In the genomic region with DNA sequence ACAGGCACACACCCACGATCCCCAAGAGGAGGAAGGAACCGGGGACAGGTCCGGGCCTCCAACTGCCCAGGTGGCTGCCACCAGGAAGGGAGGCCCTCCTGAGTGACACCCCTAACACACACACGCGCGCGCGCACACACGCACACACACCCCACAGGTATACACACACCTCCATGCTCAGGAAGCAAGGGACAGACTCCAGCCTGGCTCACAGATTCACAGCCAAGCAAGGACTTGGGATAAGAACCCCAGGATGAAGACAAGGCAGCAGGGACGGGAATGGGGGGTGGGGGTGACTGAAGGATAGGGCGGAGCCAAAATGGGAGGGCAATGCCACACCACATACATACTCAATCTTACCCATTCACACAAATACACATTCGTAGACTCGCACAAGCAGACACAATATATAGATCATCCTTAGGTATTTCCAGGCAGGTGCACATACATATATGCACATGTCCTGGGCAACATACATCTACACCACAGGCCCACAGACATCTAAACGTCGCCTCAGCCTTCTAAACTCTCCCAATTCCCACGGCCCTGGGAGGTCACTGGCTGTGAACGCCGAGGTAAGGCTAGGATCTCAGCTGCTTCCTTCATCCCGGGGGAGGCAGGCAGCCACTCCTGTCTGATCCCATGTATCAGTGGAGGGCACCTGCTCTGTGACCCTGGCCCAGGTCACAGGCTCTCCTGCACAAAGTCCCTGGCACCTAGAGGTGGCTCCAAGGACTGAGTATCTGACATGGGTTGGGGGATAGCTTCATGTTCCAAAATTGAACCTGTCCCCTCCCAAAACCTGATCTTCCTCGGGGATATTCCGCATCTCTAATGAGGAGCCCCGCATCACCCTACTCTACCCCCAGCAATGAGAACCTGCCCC, we compare ENCODE assay signal across 9 mouse cellular contexts. TPM values are rescaled to one million over a fixed set of nuclear protein-coding genes. Genes with fewer than 3 reads are reported as not detected.
DNase-seq lines count a peak whose midpoint lies in the region; ATAC-seq and TF ChIP-seq lines count a peak whose summit lies in the region.
"Had no signal": no experiment of that assay in that cellular context is flagged by ENCODE, and none has a peak within 500 bp of the region (broad histone marks: within the 10 kb centered on the region; RNA-seq: fewer than 3 reads in every experiment).

No protein-coding gene starts in this region.

- peak overlapping the region; percentile 88 for H3K4me2 ChIP-seq in embryonic facial prominence, embryonic 11.5 days (ENCODE audit: low read depth, low read length)
- H3K4me2 ChIP-seq in hindbrain, postnatal 0 days (ENCODE audit: low read depth, low read length) = peak overlapping the region; percentile 76
- H3K4me2 ChIP-seq in neural tube, embryonic 12.5 days (replicated peaks) = peak overlapping the region; percentile 85

- no peaks in the 10 kb centered on the region; the same call in none of the 2 replicates for H3K4me1 ChIP-seq in embryonic facial prominence, embryonic 11.5 days (ENCODE audit: control insufficient read depth, insufficient read depth, low read length)
- peaks cover 28% of the 10 kb centered on the region for H3K4me1 ChIP-seq in hindbrain, postnatal 0 days (ENCODE audit: insufficient read depth, low read length)
- peaks cover 40% of the 10 kb centered on the region for H3K4me1 ChIP-seq in neural tube, embryonic 12.5 days

- no peak overlapping the region for H3K9ac ChIP-seq in embryonic facial prominence, embryonic 11.5 days (replicated peaks; ENCODE audit: low read length)
- H3K9ac ChIP-seq in hindbrain, postnatal 0 days (replicated peaks; ENCODE audit: low read length) = peak overlapping the region; percentile 83
- peak overlapping the region; percentile 86 for H3K9ac ChIP-seq in neural tube, embryonic 12.5 days

- WGBS in embryonic facial prominence, embryonic 11.5 days = 61% methylated on average over 22 of the region's 22 CpGs
- WGBS in hindbrain, postnatal 0 days = 49% methylated on average over 22 of the region's 22 CpGs
- 62% methylated on average over 22 of the region's 22 CpGs for WGBS in neural tube, embryonic 12.5 days

- H3K27me3 ChIP-seq in embryonic facial prominence, embryonic 11.5 days (ENCODE audit: control insufficient read depth, insufficient read depth, low read length) = 0 out of 2 replicates have a peak, but pooled peaks cover 3% of the 10 kb centered on the region
- no peaks in the 10 kb centered on the region for H3K27me3 ChIP-seq in hindbrain, postnatal 0 days (ENCODE audit: insufficient read depth, low read length)
- peaks cover 10% of the 10 kb centered on the region for H3K27me3 ChIP-seq in neural tube, embryonic 12.5 days (replicated peaks)

- no peaks in the 10 kb centered on the region for H3K9me3 ChIP-seq in embryonic facial prominence, embryonic 11.5 days (replicated peaks; ENCODE audit: control insufficient read depth, low read length)
- H3K9me3 ChIP-seq in hindbrain, postnatal 0 days (ENCODE audit: low read length) = no peaks in the 10 kb centered on the region
- no peaks in the 10 kb centered on the region for H3K9me3 ChIP-seq in neural tube, embryonic 12.5 days

- DNase-seq in layer of hippocampus, adult 2 months (ENCODE audit: low spot score in 2 of 2) = no peak
- no peak for DNase-seq in layer of hippocampus, adult 9-11 months
- DNase-seq in embryonic facial prominence, embryonic 11.5 days (ENCODE audit: low spot score) = no peak
- peak; percentile 17 for DNase-seq in hindbrain, postnatal 0 days (ENCODE audit: low spot score)
- DNase-seq in testis, postnatal 10 days (ENCODE audit: low spot score) = no peak
- no peak for DNase-seq in thymus, postnatal 0 days (ENCODE audit: low spot score)
- no peak for DNase-seq in kidney, adult 9 months

- TF ChIP-seq CTCF in layer of hippocampus, adult 2 months (conservative IDR thresholded peaks at IDR 0.05) = no peak
- no peak for TF ChIP-seq CTCF in hindbrain, postnatal 0 days (IDR thresholded peaks at IDR 0.05; ENCODE audit: low read depth)

- peak overlapping the region; percentile 84 for H3K4me3 ChIP-seq in layer of hippocampus, adult 2 months
- peak overlapping the region; percentile 53 for H3K4me3 ChIP-seq in embryonic facial prominence, embryonic 11.5 days (ENCODE audit: low read depth, low read length)
- peak overlapping the region; percentile 78 for H3K4me3 ChIP-seq in hindbrain, postnatal 0 days (ENCODE audit: low read length)
- H3K4me3 ChIP-seq in neural tube, embryonic 12.5 days = peak overlapping the region; percentile 76

- peak overlapping the region; percentile 95 for H3K27ac ChIP-seq in layer of hippocampus, adult 2 months
- no peak overlapping the region for H3K27ac ChIP-seq in embryonic facial prominence, embryonic 11.5 days (replicated peaks; ENCODE audit: low read depth, low read length)
- H3K27ac ChIP-seq in hindbrain, postnatal 0 days = peak overlapping the region; percentile 67; the same call in 1 of the 2 replicates
- H3K27ac ChIP-seq in neural tube, embryonic 12.5 days = no peak overlapping the region
- H3K27ac ChIP-seq: macrophage had no signal

- no peak for ATAC-seq in embryonic facial prominence, embryonic 11.5 days (replicated peaks; ENCODE audit: insufficient number of reproducible peaks, low FRiP score, low TSS enrichment, low read depth)
- ATAC-seq in hindbrain, postnatal 0 days = no peak
- ATAC-seq in neural tube, embryonic 12.5 days (ENCODE audit: low FRiP score, low read depth) = no peak

- H3K36me3 ChIP-seq in embryonic facial prominence, embryonic 11.5 days (replicated peaks; ENCODE audit: control insufficient read depth, insufficient read depth, low read depth, low read length) = no peaks in the 10 kb centered on the region
- no peaks in the 10 kb centered on the region for H3K36me3 ChIP-seq in hindbrain, postnatal 0 days (ENCODE audit: insufficient read depth, low read length)
- H3K36me3 ChIP-seq in neural tube, embryonic 12.5 days = no peaks in the 10 kb centered on the region

RNA-seq across cellular contexts. Expression of a gene that starts 0.9 kb away (rescaled TPM):
- 10 to 100 TPM; 80.3 to 85.4 TPM for total RNA-seq in layer of hippocampus, adult 2 months (2021)
- 6.8 and 7.4 TPM in 2 replicates for polyA plus RNA-seq in embryonic facial prominence, embryonic 11.5 days (2014; fragmentation: Nextera tagmentation; extraction: Ambion mirVana)
- 33.4 and 43.4 TPM in 2 replicates for total RNA-seq in hindbrain, postnatal 0 days (2014; rRNA removed)
- polyA plus RNA-seq in hindbrain, postnatal 0 days (2015; fragmentation: Nextera tagmentation; extraction: Ambion mirVana) = 13.8 and 15.2 TPM in 2 replicates
- 12.8 and 13.9 TPM in 2 replicates for polyA plus RNA-seq in neural tube, embryonic 12.5 days (2016; fragmentation: Nextera tagmentation; extraction: Ambion mirVana)
- polyA plus RNA-seq in thymus, postnatal 0 days (2015; fragmentation: Nextera tagmentation; extraction: Ambion mirVana) = 0.46 and 0.99 TPM in 2 replicates
- polyA plus RNA-seq: macrophage had no signal

RNA-seq across cellular contexts. Expression of a gene that starts 47.4 kb away (rescaled TPM):
- total RNA-seq in layer of hippocampus, adult 2 months (2021) = not detected
- polyA plus RNA-seq in embryonic facial prominence, embryonic 11.5 days (2014; fragmentation: Nextera tagmentation; extraction: Ambion mirVana) = not detected in 2 replicates
- total RNA-seq in hindbrain, postnatal 0 days (2014; rRNA removed) = not detected in 2 replicates
- not detected in 2 replicates for polyA plus RNA-seq in hindbrain, postnatal 0 days (2015; fragmentation: Nextera tagmentation; extraction: Ambion mirVana)
- not detected in 2 replicates for polyA plus RNA-seq in neural tube, embryonic 12.5 days (2016; fragmentation: Nextera tagmentation; extraction: Ambion mirVana)
- not detected in 2 replicates for polyA plus RNA-seq in thymus, postnatal 0 days (2015; fragmentation: Nextera tagmentation; extraction: Ambion mirVana)
- polyA plus RNA-seq: macrophage had no signal

Comparison
In these comparisons a context has a peak if more than half of its experiments do, and no peak if none do; other contexts are left out.
1. H3K27ac ChIP-seq: peak in layer of hippocampus, adult 2 months (single experiment) and hindbrain, postnatal 0 days (single experiment); none in embryonic facial prominence, embryonic 11.5 days (single experiment) and neural tube, embryonic 12.5 days (single experiment).
2. Peak in every context shown above with its lines, with median percentiles within 50 percentile points of each other: H3K4me3 ChIP-seq and H3K4me2 ChIP-seq.